Mouse (Mus musculus) ovary, adult 18-20 months (tissue): ENCODE measurements around the gene Rps11.
"Not testable (repeated sequence)": the region's sequence is repeated elsewhere in the genome, so short reads cannot be mapped to it uniquely, and the experiment has no call there.

ENCODE experiments used
- DNase-seq: peaks from one replicate; pipeline ENCODE4 v3.0.0; 2022; ENCODE audit warnings: low spot score, mixed read lengths

Rps11 gene

GRCm38 (mm10) chr7:45124224-45125143, at the start of gene Rps11:
Gene Rps11, minus strand, starts transcription at chr7:45124439.
- peak; percentile 98 for DNase-seq

- not testable (repeated sequence) for DNase-seq
These were observed 49.5 kb upstream of the Rps11 start for GRCm38 (mm10) chr7:45173772-45174171.

- no peak for DNase-seq
These were observed 48.7 kb upstream of the Rps11 start for GRCm38 (mm10) chr7:45172974-45173373.

GRCm38 (mm10) chr7:45169495-45169894, 45.3 kb upstream of the Rps11 start:
- no peak for DNase-seq

- DNase-seq, result no peak
These were observed 44.4 kb upstream of the Rps11 start for GRCm38 (mm10) chr7:45168656-45169055.

- DNase-seq, result no peak
These were observed 43.7 kb upstream of the Rps11 start for GRCm38 (mm10) chr7:45167761-45168445.

- DNase-seq, result no peak
These were observed 42.7 kb upstream of the Rps11 start for GRCm38 (mm10) chr7:45166950-45167401.

- DNase-seq, result no peak
These were observed 41.5 kb upstream of the Rps11 start for GRCm38 (mm10) chr7:45165701-45166100.

- no peak for DNase-seq
These were observed 40.6 kb upstream of the Rps11 start for GRCm38 (mm10) chr7:45164833-45165232.

GRCm38 (mm10) chr7:45163735-45164490, 39.7 kb upstream of the Rps11 start, which contains the start of gene Slc17a7:
Gene Slc17a7, plus strand, starts transcription at chr7:45163949.
- DNase-seq, result no peak

- DNase-seq, result no peak
These were observed 38.9 kb upstream of the Rps11 start for GRCm38 (mm10) chr7:45162996-45163615.

GRCm38 (mm10) chr7:45162551-45162950, 38.3 kb upstream of the Rps11 start:
- DNase-seq, result no peak

GRCm38 (mm10) chr7:45161612-45162473, 37.6 kb upstream of the Rps11 start:
- peak; percentile 86 for DNase-seq

- no peak for DNase-seq
These were observed 36.6 kb upstream of the Rps11 start for GRCm38 (mm10) chr7:45160866-45161265.

- no peak for DNase-seq
These were observed 36.1 kb upstream of the Rps11 start for GRCm38 (mm10) chr7:45160316-45160800.

GRCm38 (mm10) chr7:45158991-45159390, 34.8 kb upstream of the Rps11 start:
- no peak for DNase-seq

GRCm38 (mm10) chr7:45157459-45157858, 33.2 kb upstream of the Rps11 start:
- no peak for DNase-seq

GRCm38 (mm10) chr7:45156206-45156605, 32.0 kb upstream of the Rps11 start:
- no peak for DNase-seq

GRCm38 (mm10) chr7:45155590-45155989, 31.4 kb upstream of the Rps11 start:
- DNase-seq, result no peak

- no peak for DNase-seq
These were observed 30.8 kb upstream of the Rps11 start for GRCm38 (mm10) chr7:45154993-45155514.
